Mouse (Mus musculus) c-Kit-negative CD71-positive TER-119-positive erythroid progenitor cells, embryonic 14.5 days (primary cell): ENCODE data around the gene Fgf6.

Source experiments
- DNase-seq: peaks from one replicate; pipeline ENCODE4 v3.0.0-alpha.2; 2013; ENCODE audit warnings: low read depth, low spot score

Gene Fgf6

GRCm38 (mm10) chr6:127014906-127015770 is at the start of gene Fgf6:
TSS of gene Fgf6 (plus strand) at chr6:127015586.
- no peak for DNase-seq

GRCm38 (mm10) chr6:126966241-126967026 is 49.0 kb upstream of the Fgf6 start:
- no peak for DNase-seq

GRCm38 (mm10) chr6:126981539-126982234 is 33.7 kb upstream of the Fgf6 start:
- no peak for DNase-seq

- no peak for DNase-seq
These were observed 21.7 kb upstream of the Fgf6 start for GRCm38 (mm10) chr6:126993676-126994075.

GRCm38 (mm10) chr6:126995494-126995893 is 19.9 kb upstream of the Fgf6 start:
- no peak for DNase-seq

- no peak for DNase-seq
These were observed 19.0 kb upstream of the Fgf6 start for GRCm38 (mm10) chr6:126996399-126996798.

GRCm38 (mm10) chr6:127005646-127006045 is 9.7 kb upstream of the Fgf6 start:
- no peak for DNase-seq

GRCm38 (mm10) chr6:127006551-127006950 is 8.8 kb upstream of the Fgf6 start:
- DNase-seq, result no peak

- no peak for DNase-seq
These were observed 5.4 kb upstream of the Fgf6 start for GRCm38 (mm10) chr6:127010021-127010420.

GRCm38 (mm10) chr6:127011947-127012535 is 3.3 kb upstream of the Fgf6 start:
- DNase-seq, result no peak

- DNase-seq, result no peak
These were observed 3.9 kb downstream of the Fgf6 start for GRCm38 (mm10) chr6:127019254-127019653.

- DNase-seq, result no peak
These were observed 5.0 kb downstream of the Fgf6 start for GRCm38 (mm10) chr6:127020431-127020830.

GRCm38 (mm10) chr6:127024836-127025235 is 9.4 kb downstream of the Fgf6 start:
- no peak for DNase-seq

- no peak for DNase-seq
These were observed 19.4 kb downstream of the Fgf6 start for GRCm38 (mm10) chr6:127034760-127035159.

GRCm38 (mm10) chr6:127044909-127045308 is 29.5 kb downstream of the Fgf6 start:
- no peak for DNase-seq

GRCm38 (mm10) chr6:127050847-127051246 is 35.5 kb downstream of the Fgf6 start:
- no peak for DNase-seq

- DNase-seq, result no peak
These were observed 41.7 kb downstream of the Fgf6 start for GRCm38 (mm10) chr6:127056990-127057588.

- DNase-seq, result no peak
These were observed 44.6 kb downstream of the Fgf6 start for GRCm38 (mm10) chr6:127059975-127060374.

- no peak for DNase-seq
These were observed 48.5 kb downstream of the Fgf6 start for GRCm38 (mm10) chr6:127063915-127064314.

GRCm38 (mm10) chr6:127064815-127065214 is 49.4 kb downstream of the Fgf6 start:
- DNase-seq, result no peak

- DNase-seq, result no peak
These were observed 57.4 kb downstream of the Fgf6 start, which contains the start of gene Fgf23 for GRCm38 (mm10) chr6:127072817-127073216. TSS of gene Fgf23 (plus strand) at chr6:127072902.
